Mouse (Mus musculus): Measurements from ENCODE around the gene Phf1.

The Phf1 gene

DNA sequence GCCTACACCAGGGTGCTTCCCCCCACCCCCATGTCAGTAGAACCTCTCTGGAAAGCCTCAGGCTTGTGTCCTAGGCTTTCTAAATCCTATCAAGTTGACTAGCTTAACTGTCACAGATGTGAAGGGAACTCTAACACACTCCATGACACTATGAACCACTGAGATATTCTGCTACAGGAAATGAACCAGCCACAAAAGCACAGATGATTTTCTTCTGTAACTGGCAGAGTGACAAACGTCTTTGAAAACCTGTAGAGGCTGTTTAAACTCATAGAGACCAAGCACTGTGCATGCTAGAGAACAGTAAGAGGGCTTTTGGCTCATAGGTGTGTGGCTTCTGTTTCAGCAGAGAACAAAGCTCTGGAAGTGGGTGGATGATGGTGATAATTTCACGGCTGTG, 48.2 kb downstream of the Phf1 start:
- no peak for DNase-seq (ENCODE audit: low spot score)

GRCm38 (mm10) chr17:26983382-26983781, 50.5 kb downstream of the Phf1 start:
- no peak for DNase-seq (ENCODE audit: low spot score)

DNA sequence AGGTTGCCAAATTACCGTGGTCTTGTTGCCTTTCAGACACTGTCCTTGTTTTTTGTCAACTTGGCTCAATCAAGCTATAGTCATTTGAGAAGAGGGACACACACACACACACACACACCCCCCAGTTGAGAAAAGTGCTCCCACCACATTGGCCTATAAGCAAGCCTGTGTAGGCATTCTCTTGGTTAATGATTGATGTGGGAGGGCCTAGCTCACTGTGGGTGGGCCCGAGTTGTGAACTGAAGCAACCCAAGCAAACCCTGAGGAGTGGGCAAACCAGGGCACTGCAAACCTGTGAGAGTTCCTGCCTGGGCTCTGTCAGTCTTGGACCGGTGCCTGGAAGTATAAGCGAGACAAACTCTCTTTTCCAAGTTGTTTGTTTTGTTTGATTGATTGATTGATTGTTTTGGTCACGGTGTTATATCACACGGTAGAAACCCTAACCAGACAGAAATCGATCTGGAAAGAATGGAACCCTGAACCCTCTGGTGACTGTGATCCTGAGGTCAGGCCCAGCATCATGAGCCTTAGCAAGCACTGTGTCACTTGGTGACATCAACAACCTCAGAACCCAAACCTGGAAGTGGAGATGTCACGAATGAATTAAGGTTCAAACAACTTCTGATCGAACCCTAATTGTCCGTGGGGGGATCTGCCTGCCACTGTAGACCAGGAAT, 52.8 kb downstream of the Phf1 start:
- DNase-seq (ENCODE audit: low spot score): no peak

Data from c-Kit-positive CD71-positive TER-119-positive erythroid progenitor cells, embryonic 14.5 days (primary cell).